Mouse (Mus musculus) midbrain, embryonic 15.5 days (tissue): ENCODE measurements around the gene Irx3. TPM values are rescaled to one million over a fixed set of nuclear protein-coding genes. Genes with fewer than 3 reads are reported as not detected.

Source experiments
- ATAC-seq: fragments of 200-750 bp; cut with Nextera tagmentation; replicated peaks from 2 replicates; pipeline ENCODE4 v1.8.0; 2017; ENCODE audit warnings: moderate TSS enrichment
- H3K27ac ChIP-seq: fragments of 300-500 bp; sonication (generic); 2 replicates; pipeline ENCODE4 v1.5.1; 2015; ENCODE audit warnings: mild to moderate bottlenecking, inconsistent platforms
- H3K27me3 ChIP-seq: fragments of 300-500 bp; sonication (generic); replicated peaks from 2 replicates; pipeline ENCODE4 v1.6.1; 2015; ENCODE audit warnings: inconsistent platforms
- H3K36me3 ChIP-seq: fragments of 300-500 bp; sonication (generic); replicated peaks from 2 replicates; pipeline ENCODE4 v1.6.1; 2015; ENCODE audit warnings: inconsistent platforms
- H3K4me1 ChIP-seq: fragments of 300-500 bp; sonication (generic); 2 replicates; pipeline ENCODE4 v1.6.1; 2015; ENCODE audit warnings: inconsistent platforms
- H3K4me2 ChIP-seq: fragments of 300-500 bp; sonication (generic); 2 replicates; pipeline ENCODE4 v1.6.1; 2015; ENCODE audit warnings: inconsistent platforms, mild to moderate bottlenecking, moderate library complexity
- H3K4me3 ChIP-seq: fragments of 300-500 bp; sonication (generic); 2 replicates; pipeline ENCODE4 v1.5.1; 2015; ENCODE audit warnings: mild to moderate bottlenecking, inconsistent platforms
- H3K9ac ChIP-seq: fragments of 300-500 bp; sonication (generic); 2 replicates; pipeline ENCODE4 v1.6.1; 2015; ENCODE audit warnings: mild to moderate bottlenecking, inconsistent platforms
- H3K9me3 ChIP-seq: fragments of 300-500 bp; sonication (generic); 2 replicates; pipeline ENCODE4 v1.6.1; 2016; ENCODE audit warnings: inconsistent platforms
- WGBS: fragments of 180-500 bp; shearing (Covaris S2); methylation state at CpG from one replicate; pipeline ENCODE4 v1.1.7; 2015; ENCODE audit warnings: mixed read lengths; 5-methylcytosine and 5-hydroxymethylcytosine counted together
- polyA plus RNA-seq: library from polyadenylated mRNA; unstranded; fragments of >200 nt; fragmentation: Nextera tagmentation; extraction: Ambion mirVana; gene quantifications from 2 replicates; pipeline ENCODE4 v1.2.1, GENCODE M21; 2015

Gene Irx3
- polyA plus RNA-seq, 1 experiment from 2014 or later: 22.1 TPM

GRCm38 (mm10) chr8:91799681-91800522 lies 2.0 kb downstream of the Irx3 start:
- Histone ChIP-seq H3K27ac (peak overlapping the region; percentile 88), H3K9me3 (no peaks in the 10 kb centered on the region), H3K4me3 (peak overlapping the region; percentile 48), H3K9ac (peak overlapping the region; percentile 69), H3K4me2 (peak overlapping the region; percentile 80), H3K27me3 (peaks cover 16% of the 10 kb centered on the region; the same call in 1 of the 2 replicates), H3K36me3 (no peaks in the 10 kb centered on the region), H3K4me1 (peaks cover 64% of the 10 kb centered on the region)
- under 1% methylated on average over 89 of the region's 89 CpGs for WGBS
- no peak for ATAC-seq

DNA sequence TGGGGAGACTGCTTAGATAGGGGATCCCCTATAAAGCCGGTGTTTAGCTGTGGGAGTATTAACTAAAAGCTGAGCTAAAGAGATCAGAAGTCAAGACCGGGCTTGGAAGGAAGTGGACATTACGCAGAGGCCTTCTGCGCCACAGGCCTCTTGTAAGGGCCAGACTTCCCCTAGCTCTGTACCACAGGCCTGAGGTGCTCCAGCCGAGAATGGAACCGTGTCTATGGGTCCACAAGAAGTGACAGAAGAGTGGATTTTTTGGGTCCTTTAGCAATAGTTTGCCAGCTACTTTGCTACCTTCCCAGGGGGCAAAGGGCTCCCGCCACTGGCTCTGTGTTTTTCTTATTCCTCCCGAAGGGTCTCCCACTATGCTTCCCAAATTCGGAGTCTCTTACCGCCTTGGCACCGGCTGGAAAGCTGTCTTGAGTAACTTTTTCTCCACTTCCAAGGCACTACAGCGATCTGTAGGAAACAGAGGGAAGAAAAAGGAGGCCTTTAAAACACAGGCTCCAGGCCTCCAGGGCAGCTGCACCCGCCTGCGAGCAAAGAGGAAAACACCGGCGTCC lies 2.8 kb downstream of the Irx3 start:
- peak overlapping the region; percentile 80 for H3K4me2 ChIP-seq
- no peak for ATAC-seq
- peak overlapping the region; percentile 69 for H3K9ac ChIP-seq
- no peaks in the 10 kb centered on the region for H3K9me3 ChIP-seq
- H3K4me3 ChIP-seq: peak overlapping the region; percentile 48
- peak overlapping the region; percentile 88 for H3K27ac ChIP-seq
- 11% methylated on average over 16 of the region's 16 CpGs for WGBS
- peaks cover 57% of the 10 kb centered on the region for H3K4me1 ChIP-seq
- peaks cover 16% of the 10 kb centered on the region; the same call in 1 of the 2 replicates for H3K27me3 ChIP-seq
- no peaks in the 10 kb centered on the region for H3K36me3 ChIP-seq

DNA sequence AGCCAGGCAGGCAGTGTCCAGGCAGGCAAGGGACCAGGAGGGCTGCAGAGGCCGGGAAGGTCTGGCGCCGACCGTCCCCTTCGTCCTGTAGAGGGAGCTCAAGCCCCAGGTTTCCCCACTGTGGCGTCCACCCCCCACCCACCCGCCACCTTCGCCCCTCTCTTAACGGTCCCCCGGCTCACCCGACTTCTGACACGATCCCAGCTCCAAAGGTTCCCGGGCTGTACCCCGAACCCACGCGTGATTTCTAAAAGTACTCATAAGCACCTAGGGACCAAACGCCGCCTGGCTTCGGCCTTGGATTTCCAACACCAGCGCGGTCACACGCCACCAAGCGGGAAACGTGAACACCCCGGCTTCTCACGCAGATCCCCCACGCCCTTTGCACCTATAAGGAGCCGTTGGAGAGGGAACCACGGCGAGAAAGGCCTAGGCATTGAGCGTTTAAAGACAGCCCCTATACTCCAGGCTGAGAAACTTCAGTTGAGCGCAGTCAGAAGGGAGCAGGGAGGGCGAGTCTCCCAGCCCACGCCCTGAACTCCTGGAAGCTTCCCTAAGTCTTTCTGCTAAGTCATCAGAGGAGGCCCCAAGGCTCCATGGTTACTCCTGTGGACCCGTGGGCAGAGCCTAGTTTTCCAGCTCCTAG lies 4.1 kb downstream of the Irx3 start:
- Histone ChIP-seq H3K27me3 (peaks cover 16% of the 10 kb centered on the region; the same call in 1 of the 2 replicates), H3K4me1 (peaks cover 54% of the 10 kb centered on the region), H3K27ac (peak overlapping the region; percentile 10; the same call in 1 of the 2 replicates), H3K9me3 (no peaks in the 10 kb centered on the region), H3K4me3 (peak overlapping the region; percentile 48), H3K9ac (0 out of 2 replicates have a peak overlapping the region, but pooled peaks have one; percentile 1), H3K4me2 (peak overlapping the region; percentile 80), H3K36me3 (no peaks in the 10 kb centered on the region)
- 0 out of 2 replicates have a peak, but pooled peaks have one; percentile 13 for ATAC-seq
- under 1% methylated on average over 35 of the region's 35 CpGs for WGBS

DNA sequence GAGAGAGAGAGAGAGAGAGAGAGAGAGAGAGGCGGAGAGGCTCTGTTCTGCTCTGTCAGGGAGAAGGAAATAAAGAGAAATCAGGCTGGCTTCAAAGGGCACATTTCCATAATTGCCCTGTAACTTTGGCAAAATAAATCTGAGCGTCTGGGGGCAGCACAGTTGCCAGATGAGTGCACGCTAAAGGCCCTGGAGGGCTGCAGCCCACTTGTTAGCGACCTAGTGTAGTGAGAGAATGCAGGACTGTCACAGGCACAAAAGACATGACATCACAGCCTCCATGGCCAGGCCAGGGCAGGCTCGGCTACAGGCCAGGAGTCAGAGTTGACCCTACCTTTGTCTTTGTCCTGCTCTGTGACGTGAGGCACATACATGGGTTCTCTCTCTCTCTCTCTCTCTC lies 8.0 kb downstream of the Irx3 start:
- H3K9me3 ChIP-seq: no peaks in the 10 kb centered on the region
- peaks cover 22% of the 10 kb centered on the region for H3K4me1 ChIP-seq
- 13% methylated on average over 6 of the region's 6 CpGs for WGBS
- H3K9ac ChIP-seq: no peak overlapping the region
- no peak overlapping the region for H3K4me2 ChIP-seq
- peaks cover 16% of the 10 kb centered on the region; the same call in 1 of the 2 replicates for H3K27me3 ChIP-seq
- H3K4me3 ChIP-seq: no peak overlapping the region
- peak; percentile 57; the same call in 1 of the 2 replicates for ATAC-seq
- H3K27ac ChIP-seq: no peak overlapping the region
- H3K36me3 ChIP-seq: no peaks in the 10 kb centered on the region

DNA sequence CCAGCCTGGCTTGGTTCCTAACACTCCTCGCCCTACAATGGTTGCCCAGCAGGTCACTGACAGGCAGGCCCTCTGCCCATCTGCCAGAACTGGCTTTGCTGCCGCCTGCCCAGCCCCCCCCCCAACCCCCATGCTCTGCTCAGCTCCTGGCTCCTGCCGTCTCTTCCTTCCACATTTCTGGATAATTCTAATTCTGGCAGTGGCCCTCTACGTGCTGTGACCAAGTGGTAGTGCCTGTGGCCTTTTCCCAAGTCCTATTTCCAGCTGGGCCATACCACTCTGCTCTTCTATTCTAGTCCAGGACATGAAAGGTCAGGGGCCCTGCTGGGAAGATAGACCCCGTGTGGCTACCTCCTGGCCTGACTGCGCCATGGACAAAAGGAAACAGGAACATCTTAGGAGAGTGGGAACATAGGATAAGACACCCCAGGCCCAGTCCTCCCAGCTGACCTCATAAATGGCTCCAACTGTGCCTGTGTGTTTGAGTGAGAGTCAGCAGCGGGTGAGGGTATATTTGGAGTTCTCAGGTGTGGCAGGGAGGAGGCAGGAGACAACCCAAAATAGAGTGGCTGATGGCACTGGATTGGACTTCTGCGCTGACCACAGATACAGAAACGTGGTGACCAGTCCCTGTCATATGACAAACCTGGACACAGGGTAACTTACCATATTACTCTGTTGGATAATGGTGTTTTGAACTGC lies 14.5 kb downstream of the Irx3 start:
- H3K9ac ChIP-seq: no peak overlapping the region
- no peak overlapping the region for H3K27ac ChIP-seq
- H3K27me3 ChIP-seq: no peaks in the 10 kb centered on the region; the same call in 1 of the 2 replicates
- H3K4me2 ChIP-seq: no peak overlapping the region
- 67% methylated on average over 9 of the region's 9 CpGs for WGBS
- ATAC-seq: no peak
- no peak overlapping the region for H3K4me3 ChIP-seq
- H3K9me3 ChIP-seq: no peaks in the 10 kb centered on the region; the same call in 1 of the 2 replicates
- no peaks in the 10 kb centered on the region for H3K36me3 ChIP-seq
- no peaks in the 10 kb centered on the region for H3K4me1 ChIP-seq

DNA sequence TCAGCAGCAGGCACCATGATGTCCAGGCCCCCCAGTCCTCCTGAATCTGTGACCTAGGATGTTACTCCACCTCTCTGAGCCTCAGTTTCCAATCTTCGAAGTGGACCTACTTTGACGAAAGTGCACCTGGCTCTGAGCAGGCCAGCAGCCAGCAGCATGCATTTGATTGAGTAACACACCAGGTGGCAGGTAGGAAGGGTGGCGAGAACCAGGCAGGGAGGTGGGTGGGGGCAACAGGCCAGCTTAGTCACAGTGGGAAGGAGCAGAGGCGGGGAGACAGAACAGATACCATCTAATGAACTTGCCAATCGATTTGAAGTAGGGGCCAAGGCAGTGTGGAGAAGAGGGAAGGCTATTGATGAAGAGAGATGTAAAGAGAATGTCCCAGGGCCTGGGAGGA lies 18.9 kb downstream of the Irx3 start:
- no peak overlapping the region for H3K4me3 ChIP-seq
- H3K36me3 ChIP-seq: no peaks in the 10 kb centered on the region
- no peaks in the 10 kb centered on the region for H3K27me3 ChIP-seq
- no peaks in the 10 kb centered on the region for H3K9me3 ChIP-seq
- no peak overlapping the region for H3K9ac ChIP-seq
- H3K4me1 ChIP-seq: no peaks in the 10 kb centered on the region
- no peak overlapping the region for H3K27ac ChIP-seq
- no peak for ATAC-seq
- no peak overlapping the region for H3K4me2 ChIP-seq
- whole genome bisulfite sequencing: 85% methylated on average over 5 of the region's 5 CpGs

- Histone ChIP-seq H3K9ac (no peak overlapping the region), H3K27me3 (no peaks in the 10 kb centered on the region), H3K4me1 (no peaks in the 10 kb centered on the region), H3K4me2 (no peak overlapping the region), H3K36me3 (no peaks in the 10 kb centered on the region), H3K27ac (no peak overlapping the region), H3K4me3 (no peak overlapping the region), H3K9me3 (no peaks in the 10 kb centered on the region)
- 86% methylated on average over 7 of the region's 7 CpGs for WGBS
- ATAC-seq: no peak
Measured at GRCm38 (mm10) chr8:91782201-91782600, 19.7 kb downstream of the Irx3 start.

DNA sequence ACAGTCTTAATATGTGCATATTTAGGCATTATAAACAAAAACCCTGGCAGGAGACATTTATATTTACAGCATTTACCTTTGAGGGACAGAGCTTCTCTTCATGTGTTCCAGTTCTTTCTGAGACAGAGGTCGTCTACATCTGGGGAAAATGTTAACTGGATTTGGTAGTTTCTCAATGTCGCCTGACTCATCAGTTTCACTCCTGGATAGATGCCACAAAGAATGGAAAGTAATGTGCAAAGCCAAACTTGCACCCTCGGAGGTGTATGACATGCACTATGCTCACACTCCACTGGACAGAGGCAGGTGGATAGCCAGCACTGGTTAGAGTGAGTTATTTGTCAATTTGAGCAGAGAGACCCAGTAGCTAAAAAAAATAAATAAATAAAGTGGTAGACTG lies 21.2 kb downstream of the Irx3 start:
- H3K4me2 ChIP-seq: no peak overlapping the region
- no peak overlapping the region for H3K9ac ChIP-seq
- ATAC-seq: no peak
- no peak overlapping the region for H3K27ac ChIP-seq
- 74% methylated on average over 3 of the region's 3 CpGs for WGBS
- no peaks in the 10 kb centered on the region for H3K36me3 ChIP-seq
- no peaks in the 10 kb centered on the region for H3K4me1 ChIP-seq
- H3K9me3 ChIP-seq: no peaks in the 10 kb centered on the region
- H3K27me3 ChIP-seq: no peaks in the 10 kb centered on the region
- no peak overlapping the region for H3K4me3 ChIP-seq

GRCm38 (mm10) chr8:91768857-91769256 lies 33.0 kb downstream of the Irx3 start:
- H3K4me1 ChIP-seq: peaks cover 9% of the 10 kb centered on the region; the same call in 1 of the 2 replicates
- H3K27me3 ChIP-seq: 0 out of 2 replicates have a peak, but pooled peaks cover 5% of the 10 kb centered on the region
- no peak for ATAC-seq
- no peak overlapping the region for H3K4me2 ChIP-seq
- H3K9ac ChIP-seq: no peak overlapping the region
- no peak overlapping the region for H3K27ac ChIP-seq
- no peaks in the 10 kb centered on the region for H3K9me3 ChIP-seq
- WGBS: 84% methylated on average over 6 of the region's 6 CpGs
- H3K36me3 ChIP-seq: no peaks in the 10 kb centered on the region
- no peak overlapping the region for H3K4me3 ChIP-seq

- Histone ChIP-seq H3K4me3 (no peak overlapping the region), H3K4me1 (peaks cover 9% of the 10 kb centered on the region; the same call in 1 of the 2 replicates), H3K4me2 (no peak overlapping the region), H3K9ac (no peak overlapping the region), H3K27ac (peak overlapping the region; percentile 18; the same call in 1 of the 2 replicates), H3K36me3 (no peaks in the 10 kb centered on the region), H3K9me3 (no peaks in the 10 kb centered on the region), H3K27me3 (0 out of 2 replicates have a peak, but pooled peaks cover 5% of the 10 kb centered on the region)
- WGBS: 35% methylated on average over 8 of the region's 8 CpGs
- peak; percentile 39; the same call in 1 of the 2 replicates for ATAC-seq
Measured at GRCm38 (mm10) chr8:91765411-91766034, 36.3 kb downstream of the Irx3 start.

GRCm38 (mm10) chr8:91755566-91755965 lies 46.3 kb downstream of the Irx3 start:
- Histone ChIP-seq H3K9ac (no peak overlapping the region), H3K36me3 (no peaks in the 10 kb centered on the region), H3K9me3 (no peaks in the 10 kb centered on the region), H3K4me2 (no peak overlapping the region), H3K27ac (no peak overlapping the region), H3K27me3 (no peaks in the 10 kb centered on the region), H3K4me3 (no peak overlapping the region), H3K4me1 (no peaks in the 10 kb centered on the region)
- WGBS: 88% methylated on average over 7 of the region's 7 CpGs
- no peak for ATAC-seq
